ENCODE assay signal across 7 mouse cellular contexts in the genomic region with DNA sequence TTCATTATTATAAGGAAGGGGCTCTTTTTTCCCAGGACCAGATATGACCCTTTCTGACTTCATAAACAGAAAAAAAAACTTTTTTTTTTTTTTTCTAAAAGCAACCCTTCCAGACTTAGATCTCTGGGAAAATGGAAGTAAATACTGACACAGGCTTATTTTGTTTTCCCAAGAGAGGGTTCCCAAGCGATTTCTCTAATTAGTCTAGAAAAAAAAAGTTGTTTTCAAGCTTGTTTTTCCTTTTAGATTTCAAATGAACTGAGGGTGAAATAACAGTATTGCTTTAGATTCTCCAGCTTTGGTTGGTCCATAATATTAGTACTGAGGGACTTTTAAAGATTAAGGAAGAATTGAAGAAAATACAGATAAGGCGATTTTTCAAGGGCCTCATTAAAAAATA. TPM values are rescaled to one million over a fixed set of nuclear protein-coding genes. Genes with fewer than 3 reads are reported as not detected.
DNase-seq lines count a peak whose midpoint lies in the region; ATAC-seq lines count a peak whose summit lies in the region.

No protein-coding gene starts in this region.

- DNase-seq in lung, postnatal 4 days = no peak
- no peak for DNase-seq in layer of hippocampus, adult 9-11 months
- no peak for DNase-seq in ovary, postnatal 36 days (ENCODE audit: low spot score)

- H3K27me3 ChIP-seq in lung, embryonic 15.5 days = no peaks in the 10 kb centered on the region
- H3K27me3 ChIP-seq in forebrain, embryonic 12.5 days = no peaks in the 10 kb centered on the region
- H3K27me3 ChIP-seq in limb, embryonic 13.5 days = no peaks in the 10 kb centered on the region
- no peaks in the 10 kb centered on the region for H3K27me3 ChIP-seq in stomach, embryonic 14.5 days (ENCODE audit: control insufficient read depth, insufficient read depth, low read length)

- no peak for ATAC-seq in lung, embryonic 15.5 days (ENCODE audit: borderline replicate concordance, extremely low read depth, low FRiP score, low TSS enrichment)
- ATAC-seq in forebrain, embryonic 12.5 days (ENCODE audit: low FRiP score) = no peak
- no peak; the same call in 1 of the 2 replicates for ATAC-seq in limb, embryonic 13.5 days (ENCODE audit: low FRiP score, low read depth)
- ATAC-seq in stomach, embryonic 14.5 days (ENCODE audit: insufficient number of reproducible peaks, insufficient read depth, low FRiP score, low read depth) = no peak

- H3K4me3 ChIP-seq in lung, embryonic 15.5 days = peak overlapping the region; percentile 84
- peak overlapping the region; percentile 81 for H3K4me3 ChIP-seq in forebrain, embryonic 12.5 days (replicated peaks)
- peak overlapping the region; percentile 85 for H3K4me3 ChIP-seq in limb, embryonic 13.5 days
- H3K4me3 ChIP-seq in stomach, embryonic 14.5 days (ENCODE audit: low read depth, low read length) = peak overlapping the region; percentile 80

- no peak overlapping the region for H3K27ac ChIP-seq in lung, embryonic 15.5 days
- H3K27ac ChIP-seq in forebrain, embryonic 12.5 days = 0 out of 2 replicates have a peak overlapping the region, but pooled peaks have one; percentile 42
- no peak overlapping the region for H3K27ac ChIP-seq in limb, embryonic 13.5 days
- H3K27ac ChIP-seq in stomach, embryonic 14.5 days (ENCODE audit: low read length) = no peak overlapping the region; the same call in 1 of the 2 replicates

- 24% methylated on average over 2 of the region's 2 CpGs for WGBS in lung, embryonic 15.5 days
- WGBS in forebrain, embryonic 12.5 days = 38% methylated on average over 2 of the region's 2 CpGs
- 29% methylated on average over 2 of the region's 2 CpGs for WGBS in limb, embryonic 13.5 days
- 31% methylated on average over 2 of the region's 2 CpGs for WGBS in stomach, embryonic 14.5 days

- no peaks in the 10 kb centered on the region for H3K9me3 ChIP-seq in lung, embryonic 15.5 days
- no peaks in the 10 kb centered on the region for H3K9me3 ChIP-seq in forebrain, embryonic 12.5 days
- H3K9me3 ChIP-seq in limb, embryonic 13.5 days = no peaks in the 10 kb centered on the region
- no peaks in the 10 kb centered on the region for H3K9me3 ChIP-seq in stomach, embryonic 14.5 days (ENCODE audit: control insufficient read depth, low read depth, low read length)

- peak overlapping the region; percentile 75 for H3K4me2 ChIP-seq in lung, embryonic 15.5 days
- H3K4me2 ChIP-seq in forebrain, embryonic 12.5 days = peak overlapping the region; percentile 69
- H3K4me2 ChIP-seq in limb, embryonic 13.5 days (replicated peaks) = peak overlapping the region; percentile 62
- H3K4me2 ChIP-seq in stomach, embryonic 14.5 days (replicated peaks; ENCODE audit: low read depth, low read length) = peak overlapping the region; percentile 47

- no peaks in the 10 kb centered on the region for H3K36me3 ChIP-seq in lung, embryonic 15.5 days
- H3K36me3 ChIP-seq in forebrain, embryonic 12.5 days (replicated peaks) = 0 out of 2 replicates have a peak, but pooled peaks cover 3% of the 10 kb centered on the region
- H3K36me3 ChIP-seq in limb, embryonic 13.5 days = no peaks in the 10 kb centered on the region
- no peaks in the 10 kb centered on the region for H3K36me3 ChIP-seq in stomach, embryonic 14.5 days (ENCODE audit: control insufficient read depth, insufficient read depth, low read length)

- peak overlapping the region; percentile 24; the same call in 1 of the 2 replicates for H3K9ac ChIP-seq in lung, embryonic 15.5 days
- H3K9ac ChIP-seq in forebrain, embryonic 12.5 days = peak overlapping the region; percentile 87; the same call in 1 of the 2 replicates
- H3K9ac ChIP-seq in limb, embryonic 13.5 days = peak overlapping the region; percentile 57; the same call in 1 of the 2 replicates
- H3K9ac ChIP-seq in stomach, embryonic 14.5 days (replicated peaks; ENCODE audit: low read depth, low read length) = 0 out of 2 replicates have a peak overlapping the region, but pooled peaks have one; percentile 85

- peaks cover 28% of the 10 kb centered on the region for H3K4me1 ChIP-seq in lung, embryonic 15.5 days
- H3K4me1 ChIP-seq in forebrain, embryonic 12.5 days = peaks cover 23% of the 10 kb centered on the region
- peaks cover 14% of the 10 kb centered on the region for H3K4me1 ChIP-seq in limb, embryonic 13.5 days
- H3K4me1 ChIP-seq in stomach, embryonic 14.5 days (ENCODE audit: control insufficient read depth, insufficient read depth, low read length) = peaks cover 11% of the 10 kb centered on the region

RNA-seq across cellular contexts. Expression of gene Tmem94, which starts 0.5 kb away (rescaled TPM):
- polyA plus RNA-seq in lung, embryonic 15.5 days (2015; fragmentation: Nextera tagmentation; extraction: Ambion mirVana) = 23.1 and 24.6 TPM in 2 replicates
- polyA plus RNA-seq in forebrain, embryonic 12.5 days (2016; fragmentation: Nextera tagmentation; extraction: Ambion mirVana) = 39.0 and 45.2 TPM in 2 replicates
- 22.7 and 31.9 TPM in 2 replicates for polyA plus RNA-seq in limb, embryonic 13.5 days (2015; fragmentation: Nextera tagmentation; extraction: Ambion mirVana)
- 13.7 and 17.0 TPM in 2 replicates for polyA plus RNA-seq in stomach, embryonic 14.5 days (2014; fragmentation: Nextera tagmentation; extraction: Ambion mirVana)

RNA-seq across cellular contexts. Expression of gene Caskin2, which starts 48.7 kb away (rescaled TPM):
- polyA plus RNA-seq in lung, embryonic 15.5 days (2015; fragmentation: Nextera tagmentation; extraction: Ambion mirVana) = 19.0 and 19.6 TPM in 2 replicates
- 15.5 and 19.5 TPM in 2 replicates for polyA plus RNA-seq in forebrain, embryonic 12.5 days (2016; fragmentation: Nextera tagmentation; extraction: Ambion mirVana)
- 15.5 and 19.4 TPM in 2 replicates for polyA plus RNA-seq in limb, embryonic 13.5 days (2015; fragmentation: Nextera tagmentation; extraction: Ambion mirVana)
- 14.3 and 15.3 TPM in 2 replicates for polyA plus RNA-seq in stomach, embryonic 14.5 days (2014; fragmentation: Nextera tagmentation; extraction: Ambion mirVana)

RNA-seq across cellular contexts. Expression of gene Tsen54, which starts 49.8 kb away (rescaled TPM):
- 37.3 and 43.0 TPM in 2 replicates for polyA plus RNA-seq in lung, embryonic 15.5 days (2015; fragmentation: Nextera tagmentation; extraction: Ambion mirVana)
- polyA plus RNA-seq in forebrain, embryonic 12.5 days (2016; fragmentation: Nextera tagmentation; extraction: Ambion mirVana) = 27.1 and 28.4 TPM in 2 replicates
- 32.9 and 33.8 TPM in 2 replicates for polyA plus RNA-seq in limb, embryonic 13.5 days (2015; fragmentation: Nextera tagmentation; extraction: Ambion mirVana)
- polyA plus RNA-seq in stomach, embryonic 14.5 days (2014; fragmentation: Nextera tagmentation; extraction: Ambion mirVana) = 24.3 and 25.0 TPM in 2 replicates

RNA-seq across cellular contexts. Expression of gene Grb2, which starts 56.3 kb away (rescaled TPM):
- 85.6 and 91.0 TPM in 2 replicates for polyA plus RNA-seq in lung, embryonic 15.5 days (2015; fragmentation: Nextera tagmentation; extraction: Ambion mirVana)
- polyA plus RNA-seq in forebrain, embryonic 12.5 days (2016; fragmentation: Nextera tagmentation; extraction: Ambion mirVana) = 124 and 137 TPM in 2 replicates
- 96.5 and 102 TPM in 2 replicates for polyA plus RNA-seq in limb, embryonic 13.5 days (2015; fragmentation: Nextera tagmentation; extraction: Ambion mirVana)
- 39.6 and 55.0 TPM in 2 replicates for polyA plus RNA-seq in stomach, embryonic 14.5 days (2014; fragmentation: Nextera tagmentation; extraction: Ambion mirVana)

RNA-seq across cellular contexts. Expression of gene Llgl2, which starts 59.2 kb away (rescaled TPM):
- 35.1 and 40.1 TPM in 2 replicates for polyA plus RNA-seq in lung, embryonic 15.5 days (2015; fragmentation: Nextera tagmentation; extraction: Ambion mirVana)
- polyA plus RNA-seq in forebrain, embryonic 12.5 days (2016; fragmentation: Nextera tagmentation; extraction: Ambion mirVana) = 2.4 and 2.7 TPM in 2 replicates
- 4.8 and 6.0 TPM in 2 replicates for polyA plus RNA-seq in limb, embryonic 13.5 days (2015; fragmentation: Nextera tagmentation; extraction: Ambion mirVana)
- 37.6 and 41.1 TPM in 2 replicates for polyA plus RNA-seq in stomach, embryonic 14.5 days (2014; fragmentation: Nextera tagmentation; extraction: Ambion mirVana)

Comparison
In these comparisons a context has a peak if more than half of its experiments do, and no peak if none do; other contexts are left out.
1. H3K9ac ChIP-seq: peak in every context shown above with its lines; median percentile 87 in forebrain, embryonic 12.5 days; 85 in stomach, embryonic 14.5 days; 57 in limb, embryonic 13.5 days; 24 in lung, embryonic 15.5 days.